In genomic region chr19:45573861-45574267, GRCm38 (mm10) we compare ENCODE assay signal across 9 mouse cellular contexts. TPM values are rescaled to one million over a fixed set of nuclear protein-coding genes. Genes with fewer than 3 reads are reported as not detected.
DNase-seq lines count a peak whose midpoint lies in the region; ATAC-seq and TF ChIP-seq lines count a peak whose summit lies in the region.
"Had no signal": no experiment of that assay in that cellular context is flagged by ENCODE, and none has a peak within 500 bp of the region (broad histone marks: within the 10 kb centered on the region; RNA-seq: fewer than 3 reads in every experiment).

No protein-coding gene starts in this region.

- no peak overlapping the region for H3K4me2 ChIP-seq in kidney, embryonic 15.5 days
- H3K4me2 ChIP-seq: embryonic facial prominence, embryonic 12.5 days had no signal

- H3K27ac ChIP-seq in bone marrow, adult 2 months (ENCODE audit: control insufficient read depth, insufficient read depth, low read depth, low read length, poor library complexity) = no peak overlapping the region
- no peak overlapping the region for H3K27ac ChIP-seq in embryonic fibroblast, embryonic 13.5 days (ENCODE audit: insufficient read depth, low read length)
- H3K27ac ChIP-seq in heart, embryonic 10.5 days = no peak overlapping the region
- no peak overlapping the region for H3K27ac ChIP-seq in kidney, embryonic 15.5 days

- H3K36me3 ChIP-seq in heart, embryonic 10.5 days = peaks cover 39% of the 10 kb centered on the region
- peaks cover 36% of the 10 kb centered on the region for H3K36me3 ChIP-seq in kidney, embryonic 15.5 days

- peaks cover 12% of the 10 kb centered on the region for H3K4me1 ChIP-seq in bone marrow, adult 2 months (ENCODE audit: control insufficient read depth, insufficient read depth, low read length)
- H3K4me1 ChIP-seq in embryonic fibroblast, embryonic 13.5 days (ENCODE audit: control insufficient read depth, insufficient read depth, low read length) = 0 out of 2 replicates have a peak, but pooled peaks cover 3% of the 10 kb centered on the region
- H3K4me1 ChIP-seq in heart, embryonic 10.5 days = peaks cover 58% of the 10 kb centered on the region
- H3K4me1 ChIP-seq in kidney, embryonic 15.5 days = peaks cover 38% of the 10 kb centered on the region

- peak; percentile 77 for TF ChIP-seq CTCF in bone marrow, adult 2 months (IDR thresholded peaks at IDR 0.05; ENCODE audit: control insufficient read depth, insufficient read depth, low read length)
- TF ChIP-seq CTCF in embryonic fibroblast, embryonic 13.5 days (IDR thresholded peaks at IDR 0.05; ENCODE audit: borderline replicate concordance, insufficient read depth, low read length) = peak; percentile 67

- DNase-seq in CD4-positive helper T cell, adult 2 months (ENCODE audit: low read depth, low spot score) = peak; percentile 85
- DNase-seq in heart, embryonic 10.5 days (ENCODE audit: low spot score) = peak; percentile 89
- peak; percentile 78 for DNase-seq in liver
- peak; percentile 42 to 66 for DNase-seq in monocyte, adult 2 months (ENCODE audit: low read depth in 1 of 2, low spot score in 2 of 2)
- DNase-seq in spleen, postnatal 14 days (ENCODE audit: low spot score in 2 of 2) = peak; percentile 58 to 70

- TF ChIP-seq POLR2A in bone marrow, adult 2 months (IDR thresholded peaks at IDR 0.05; ENCODE audit: borderline replicate concordance, control insufficient read depth, low read depth, low read length) = no peak
- TF ChIP-seq POLR2A in embryonic fibroblast, embryonic 13.5 days (IDR thresholded peaks at IDR 0.05; ENCODE audit: low read depth, low read length) = no peak

- no peak overlapping the region for H3K9ac ChIP-seq in kidney, embryonic 15.5 days

- no peak overlapping the region for H3K4me3 ChIP-seq in bone marrow, adult 2 months (replicated peaks; ENCODE audit: control insufficient read depth, low read depth, low read length)
- H3K4me3 ChIP-seq in embryonic fibroblast, embryonic 13.5 days (ENCODE audit: insufficient read depth, low read length) = no peak overlapping the region
- no peak overlapping the region for H3K4me3 ChIP-seq in heart, embryonic 10.5 days
- H3K4me3 ChIP-seq in kidney, embryonic 15.5 days (replicated peaks) = no peak overlapping the region
- H3K4me3 ChIP-seq: embryonic facial prominence, embryonic 12.5 days had no signal

- H3K27me3 ChIP-seq in heart, embryonic 10.5 days (ENCODE audit: insufficient read depth, poor library complexity, severe bottlenecking) = peaks cover 38% of the 10 kb centered on the region
- H3K27me3 ChIP-seq in kidney, embryonic 15.5 days = no peaks in the 10 kb centered on the region
- H3K27me3 ChIP-seq: embryonic facial prominence, embryonic 12.5 days had no signal

- WGBS in bone marrow, adult 2 months = 25% methylated on average over 6 of the region's 6 CpGs
- 13% methylated on average over 6 of the region's 6 CpGs for WGBS in heart, embryonic 10.5 days
- 22% methylated on average over 6 of the region's 6 CpGs for WGBS in kidney, embryonic 15.5 days

- ATAC-seq in kidney, embryonic 15.5 days (replicated peaks; ENCODE audit: low FRiP score) = peak; percentile 56

- H3K9me3 ChIP-seq in heart, embryonic 10.5 days = no peaks in the 10 kb centered on the region
- no peaks in the 10 kb centered on the region for H3K9me3 ChIP-seq in kidney, embryonic 15.5 days (replicated peaks)
- H3K9me3 ChIP-seq: embryonic facial prominence, embryonic 12.5 days had no signal

RNA-seq across cellular contexts. Expression of gene Gm17018, which starts 13.4 kb away (rescaled TPM):
- polyA plus RNA-seq in bone marrow, adult 2 months (2011; ENCODE audit: insufficient read depth, insufficient read length, low replicate concordance, missing spikeins) = 16.1 and 32.6 TPM in 2 replicates
- 20.8 and 26.7 TPM in 2 replicates for polyA plus RNA-seq in embryonic fibroblast, embryonic 13.5 days (2011; ENCODE audit: insufficient read length, low read depth, missing spikeins)
- 32.5 and 35.0 TPM in 2 replicates for polyA plus RNA-seq in heart, embryonic 10.5 days (2016; fragmentation: Nextera tagmentation; extraction: Ambion mirVana)
- 48.9 and 53.3 TPM in 2 replicates for polyA plus RNA-seq in kidney, embryonic 15.5 days (2015; fragmentation: Nextera tagmentation; extraction: Ambion mirVana)

RNA-seq across cellular contexts. Expression of gene Poll, which starts 13.5 kb away (rescaled TPM):
- 2.1 and 5.2 TPM in 2 replicates for polyA plus RNA-seq in bone marrow, adult 2 months (2011; ENCODE audit: insufficient read depth, insufficient read length, low replicate concordance, missing spikeins)
- polyA plus RNA-seq in embryonic fibroblast, embryonic 13.5 days (2011; ENCODE audit: insufficient read length, low read depth, missing spikeins) = 5.1 and 5.6 TPM in 2 replicates
- polyA plus RNA-seq in heart, embryonic 10.5 days (2016; fragmentation: Nextera tagmentation; extraction: Ambion mirVana) = 19.2 and 19.4 TPM in 2 replicates
- polyA plus RNA-seq in kidney, embryonic 15.5 days (2015; fragmentation: Nextera tagmentation; extraction: Ambion mirVana) = 18.9 and 19.9 TPM in 2 replicates
